Mouse (Mus musculus): ENCODE results near the gene Tagap1. TPM values are rescaled to one million over a fixed set of nuclear protein-coding genes. Genes with fewer than 3 reads are reported as not detected.
"Not testable (repeated sequence)": the region's sequence is repeated elsewhere in the genome, so short reads cannot be mapped to it uniquely, and the experiment has no call there.

Gene Tagap1
- polyA plus RNA-seq, 1 experiment from 2014 or later = 58.7 TPM

GRCm38 (mm10) chr17:6970334-6970733 lies 9.4 kb upstream of the Tagap1 start, which contains the start of gene Rnaset2b:
Gene Rnaset2b (plus strand): TSS chr17:6970634.
- ATAC-seq (ENCODE audit: insufficient read depth, low FRiP score, low TSS enrichment); DNase-seq (ENCODE audit: low spot score); H3K4me2 ChIP-seq (ENCODE audit: low read depth); H3K27ac ChIP-seq (ENCODE audit: low read depth, low read length); H3K4me1 ChIP-seq (ENCODE audit: control insufficient read depth, insufficient read depth, low read length); H3K4me3 ChIP-seq (ENCODE audit: low read depth, low read length); H3K9ac ChIP-seq (ENCODE audit: low read length); H3K36me3 ChIP-seq (ENCODE audit: control insufficient read depth, insufficient read depth, low read length); H3K9me3 ChIP-seq (ENCODE audit: control insufficient read depth, low read length); H3K27me3 ChIP-seq (ENCODE audit: control insufficient read depth, insufficient read depth, low read length): not testable (repeated sequence)
- no CpG with 5 or more reads among the region's 8 CpGs for WGBS

- H3K27ac ChIP-seq (ENCODE audit: low read depth, low read length); H3K4me3 ChIP-seq (ENCODE audit: low read depth, low read length); H3K4me1 ChIP-seq (ENCODE audit: control insufficient read depth, insufficient read depth, low read length); H3K9me3 ChIP-seq (ENCODE audit: control insufficient read depth, low read length); H3K27me3 ChIP-seq (ENCODE audit: control insufficient read depth, insufficient read depth, low read length); ATAC-seq (ENCODE audit: insufficient read depth, low FRiP score, low TSS enrichment); H3K9ac ChIP-seq (ENCODE audit: low read length); DNase-seq (ENCODE audit: low spot score); H3K36me3 ChIP-seq (ENCODE audit: control insufficient read depth, insufficient read depth, low read length); H3K4me2 ChIP-seq (ENCODE audit: low read depth): not testable (repeated sequence)
- WGBS = 57% methylated on average over 1 of the region's 1 CpGs
These were observed 6.7 kb upstream of the Tagap1 start for GRCm38 (mm10) chr17:6967673-6968072.

GRCm38 (mm10) chr17:6965364-6965763 lies 4.4 kb upstream of the Tagap1 start:
- not testable (repeated sequence) for H3K36me3 ChIP-seq (ENCODE audit: control insufficient read depth, insufficient read depth, low read length); H3K27me3 ChIP-seq (ENCODE audit: control insufficient read depth, insufficient read depth, low read length); H3K4me1 ChIP-seq (ENCODE audit: control insufficient read depth, insufficient read depth, low read length); H3K27ac ChIP-seq (ENCODE audit: low read depth, low read length); H3K4me2 ChIP-seq (ENCODE audit: low read depth); H3K9me3 ChIP-seq (ENCODE audit: control insufficient read depth, low read length); ATAC-seq (ENCODE audit: insufficient read depth, low FRiP score, low TSS enrichment); H3K4me3 ChIP-seq (ENCODE audit: low read depth, low read length); H3K9ac ChIP-seq (ENCODE audit: low read length)
- DNase-seq (ENCODE audit: low spot score) = peak; percentile 16
- WGBS = 3% methylated on average over 4 of the region's 6 CpGs

GRCm38 (mm10) chr17:6962936-6963335 lies 2.0 kb upstream of the Tagap1 start:
- H3K4me1 ChIP-seq (ENCODE audit: control insufficient read depth, insufficient read depth, low read length); H3K9ac ChIP-seq (ENCODE audit: low read length); H3K27me3 ChIP-seq (ENCODE audit: control insufficient read depth, insufficient read depth, low read length); DNase-seq (ENCODE audit: low spot score); H3K4me3 ChIP-seq (ENCODE audit: low read depth, low read length); H3K4me2 ChIP-seq (ENCODE audit: low read depth); H3K9me3 ChIP-seq (ENCODE audit: control insufficient read depth, low read length); ATAC-seq (ENCODE audit: insufficient read depth, low FRiP score, low TSS enrichment); H3K36me3 ChIP-seq (ENCODE audit: control insufficient read depth, insufficient read depth, low read length); H3K27ac ChIP-seq (ENCODE audit: low read depth, low read length): not testable (repeated sequence)
- 82% methylated on average over 4 of the region's 4 CpGs for WGBS

GRCm38 (mm10) chr17:6962339-6962738 lies 1.4 kb upstream of the Tagap1 start:
- H3K9me3 ChIP-seq (ENCODE audit: control insufficient read depth, low read length); H3K27ac ChIP-seq (ENCODE audit: low read depth, low read length); H3K27me3 ChIP-seq (ENCODE audit: control insufficient read depth, insufficient read depth, low read length); H3K4me2 ChIP-seq (ENCODE audit: low read depth); H3K4me3 ChIP-seq (ENCODE audit: low read depth, low read length); DNase-seq (ENCODE audit: low spot score); ATAC-seq (ENCODE audit: insufficient read depth, low FRiP score, low TSS enrichment); H3K9ac ChIP-seq (ENCODE audit: low read length); H3K4me1 ChIP-seq (ENCODE audit: control insufficient read depth, insufficient read depth, low read length); H3K36me3 ChIP-seq (ENCODE audit: control insufficient read depth, insufficient read depth, low read length): not testable (repeated sequence)
- 59% methylated on average over 3 of the region's 6 CpGs for WGBS

GRCm38 (mm10) chr17:6961181-6962000 lies 435 bp upstream of the Tagap1 start:
- Histone ChIP-seq H3K4me2 (ENCODE audit: low read depth) (peak overlapping the region; percentile 27; the same call in 1 of the 2 replicates), H3K4me3 (ENCODE audit: low read depth, low read length) (peak overlapping the region; percentile 43)
- H3K4me1 ChIP-seq (ENCODE audit: control insufficient read depth, insufficient read depth, low read length); H3K9ac ChIP-seq (ENCODE audit: low read length); H3K9me3 ChIP-seq (ENCODE audit: control insufficient read depth, low read length); H3K36me3 ChIP-seq (ENCODE audit: control insufficient read depth, insufficient read depth, low read length); H3K27me3 ChIP-seq (ENCODE audit: control insufficient read depth, insufficient read depth, low read length); H3K27ac ChIP-seq (ENCODE audit: low read depth, low read length): not testable (repeated sequence)
- DNase-seq (ENCODE audit: low spot score) (peak; percentile 15), ATAC-seq (ENCODE audit: insufficient read depth, low FRiP score, low TSS enrichment) (peak; percentile 97)
- 2% methylated on average over 15 of the region's 48 CpGs for WGBS

- H3K9me3 ChIP-seq (ENCODE audit: control insufficient read depth, low read length); H3K27me3 ChIP-seq (ENCODE audit: control insufficient read depth, insufficient read depth, low read length); H3K36me3 ChIP-seq (ENCODE audit: control insufficient read depth, insufficient read depth, low read length); ATAC-seq (ENCODE audit: insufficient read depth, low FRiP score, low TSS enrichment); H3K27ac ChIP-seq (ENCODE audit: low read depth, low read length); DNase-seq (ENCODE audit: low spot score); H3K4me1 ChIP-seq (ENCODE audit: control insufficient read depth, insufficient read depth, low read length): not testable (repeated sequence)
- Histone ChIP-seq H3K4me2 (ENCODE audit: low read depth) (peak overlapping the region; percentile 34; the same call in 1 of the 2 replicates), H3K4me3 (ENCODE audit: low read depth, low read length) (peak overlapping the region; percentile 43), H3K9ac (ENCODE audit: low read length) (peak overlapping the region; percentile 47; the same call in 1 of the 2 replicates)
- 1% methylated on average over 12 of the region's 12 CpGs for WGBS
These were observed 607 bp downstream of the Tagap1 start for GRCm38 (mm10) chr17:6960349-6960748.

GRCm38 (mm10) chr17:6959543-6960259 lies 1.3 kb downstream of the Tagap1 start:
- not testable (repeated sequence) for H3K36me3 ChIP-seq (ENCODE audit: control insufficient read depth, insufficient read depth, low read length); DNase-seq (ENCODE audit: low spot score); ATAC-seq (ENCODE audit: insufficient read depth, low FRiP score, low TSS enrichment); H3K4me1 ChIP-seq (ENCODE audit: control insufficient read depth, insufficient read depth, low read length); H3K9ac ChIP-seq (ENCODE audit: low read length); H3K27ac ChIP-seq (ENCODE audit: low read depth, low read length); H3K27me3 ChIP-seq (ENCODE audit: control insufficient read depth, insufficient read depth, low read length); H3K9me3 ChIP-seq (ENCODE audit: control insufficient read depth, low read length)
- Histone ChIP-seq H3K4me2 (ENCODE audit: low read depth) (0 out of 2 replicates have a peak overlapping the region, but pooled peaks have one; percentile 7), H3K4me3 (ENCODE audit: low read depth, low read length) (peak overlapping the region; percentile 43)
- WGBS = 77% methylated on average over 4 of the region's 6 CpGs

Measured in neural tube, embryonic 11.5 days (tissue).